Mouse (Mus musculus): ENCODE results near the gene Pop7.

Pop7 gene

DNA sequence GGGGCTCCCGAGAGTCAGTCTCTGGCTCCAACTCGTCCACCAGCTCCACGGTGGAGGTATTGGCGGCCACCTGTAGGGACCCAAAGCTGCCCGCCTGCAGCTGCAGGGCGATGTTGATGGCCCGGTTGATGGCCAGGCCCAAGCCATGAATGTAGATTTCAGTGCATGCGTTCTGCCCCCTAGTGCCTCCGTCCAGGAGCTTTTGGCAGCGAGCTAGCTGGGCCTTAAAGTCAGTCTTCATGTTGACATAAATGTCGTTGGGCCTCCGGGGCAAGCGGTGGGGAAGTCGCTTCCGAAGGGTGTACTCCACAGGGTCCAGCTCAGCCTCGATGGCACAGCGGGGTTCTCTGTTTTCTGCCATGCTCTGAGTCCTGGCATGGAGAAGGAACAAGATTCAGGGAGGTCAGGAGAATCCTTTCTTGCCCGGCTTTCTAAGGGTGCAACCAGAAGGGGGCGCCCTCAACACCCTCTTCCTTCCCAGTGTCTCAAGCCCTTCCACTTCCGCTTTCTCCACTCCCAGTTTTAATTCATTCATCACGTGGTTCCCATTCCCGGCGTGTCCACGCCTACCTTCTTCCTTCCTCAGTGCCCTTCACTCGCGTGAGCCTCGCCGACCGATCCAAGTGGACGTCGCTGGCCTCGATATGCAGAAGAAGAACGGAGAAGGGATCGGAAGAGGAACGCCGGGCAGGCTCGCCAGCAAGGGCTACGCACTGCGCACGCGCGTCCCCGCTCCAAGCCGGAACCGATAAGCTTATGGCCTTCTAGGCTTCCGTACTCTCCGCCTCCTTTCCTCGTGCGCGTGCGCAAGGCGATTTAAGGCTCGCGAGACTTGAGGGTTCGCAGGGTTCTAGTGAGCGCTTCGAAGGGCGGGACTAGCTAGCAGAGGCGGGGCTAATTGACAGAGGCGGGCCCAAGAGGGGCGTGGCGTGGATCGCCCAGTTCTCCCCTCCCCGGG, at the start of gene Pop7:
Gene Pop7 (minus strand): TSS at position 810 of the 958 bp plus-strand sequence.
- peak; percentile 100 for DNase-seq

DNA sequence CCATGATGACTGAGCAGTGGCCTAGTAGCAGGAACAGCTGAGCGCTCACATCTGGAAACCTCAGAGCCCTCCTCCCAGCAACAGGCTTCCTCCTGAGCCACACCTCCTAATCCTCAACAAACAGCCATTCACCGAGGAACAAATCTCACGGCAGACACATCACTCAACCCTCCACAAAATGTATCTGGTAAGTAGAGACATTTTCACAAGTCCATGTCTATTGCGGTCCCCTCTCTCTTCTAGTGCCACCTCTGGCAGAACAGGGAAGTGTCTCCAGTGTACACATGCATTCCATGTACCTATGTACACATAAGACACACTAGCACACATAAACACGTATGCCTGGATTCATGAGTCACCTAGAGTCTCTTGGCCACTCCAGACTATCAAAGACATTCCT, 48.8 kb upstream of the Pop7 start:
- DNase-seq: peak in 1 of 2 experiments; percentile 24

GRCm38 (mm10) chr5:137549840-137550239, 47.5 kb upstream of the Pop7 start:
- DNase-seq: no peak

GRCm38 (mm10) chr5:137545596-137545995, 43.3 kb upstream of the Pop7 start:
- DNase-seq: no peak

- no peak for DNase-seq
Observed at GRCm38 (mm10) chr5:137544926-137545325, 42.6 kb upstream of the Pop7 start.

GRCm38 (mm10) chr5:137541768-137542540, 39.6 kb upstream of the Pop7 start:
- no peak for DNase-seq

DNA sequence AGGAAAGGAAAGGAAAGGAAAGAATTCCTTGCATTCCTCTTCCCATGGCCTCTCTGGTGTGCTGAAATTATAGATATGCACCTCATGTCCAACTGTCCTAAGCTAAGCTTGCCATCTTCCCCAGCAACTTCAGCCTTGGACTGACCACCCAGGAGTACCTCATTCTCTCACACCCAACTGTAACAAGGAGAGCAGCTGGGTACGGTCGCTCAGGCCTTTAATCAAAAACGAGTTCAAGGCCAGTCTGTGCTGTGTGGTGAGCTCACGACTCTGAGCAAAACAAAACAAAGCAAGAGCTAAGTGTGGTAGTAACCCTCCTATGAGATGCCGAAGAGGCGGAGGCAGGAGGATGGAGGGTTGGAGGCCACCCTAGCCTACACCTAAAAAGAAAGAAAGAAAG, 38.7 kb upstream of the Pop7 start:
- DNase-seq: no peak

DNA sequence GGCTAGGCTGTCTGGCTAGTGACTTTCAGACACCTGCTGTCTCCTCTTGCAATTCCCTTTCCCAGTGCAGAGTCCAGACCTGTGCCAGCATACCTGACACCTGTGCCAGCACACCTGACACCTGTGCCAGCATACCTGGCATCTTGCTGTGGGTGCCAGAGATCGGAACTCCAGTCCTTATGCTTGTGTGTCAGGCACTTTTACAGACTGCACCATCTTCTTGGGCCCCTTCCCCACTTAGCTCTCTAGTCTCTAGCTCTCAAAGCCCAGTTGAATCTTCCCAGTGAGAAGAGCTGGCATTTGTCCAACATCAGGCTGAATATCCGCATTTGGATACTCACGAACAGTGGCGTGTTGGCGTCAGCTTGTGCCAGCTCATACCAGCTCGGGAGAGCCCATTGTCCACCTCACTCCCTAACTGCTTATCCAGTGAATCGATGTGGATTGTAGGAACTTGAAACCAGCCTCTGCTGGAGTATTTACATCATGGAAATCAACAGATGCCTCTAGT, 37.0 kb upstream of the Pop7 start:
- DNase-seq: no peak

DNA sequence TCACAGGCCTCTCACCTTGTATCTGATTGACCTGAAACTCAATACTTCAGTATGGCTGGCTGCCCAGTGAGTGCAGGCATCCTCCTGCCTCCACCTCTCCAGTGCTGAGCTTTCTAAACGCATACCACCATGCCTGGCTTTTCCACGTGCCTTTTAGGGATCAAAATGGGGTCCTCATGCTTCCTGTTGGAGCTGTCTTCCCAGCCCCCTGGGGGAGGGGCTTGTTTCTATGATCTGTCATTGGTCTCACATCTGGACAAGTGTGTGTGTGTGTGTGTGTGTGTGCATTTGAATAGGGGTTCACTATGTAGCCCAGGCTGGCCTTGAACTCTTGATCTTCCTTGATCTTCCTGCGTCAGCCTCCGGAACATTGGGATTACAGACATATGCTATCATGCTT, 35.1 kb upstream of the Pop7 start:
- DNase-seq: no peak

DNA sequence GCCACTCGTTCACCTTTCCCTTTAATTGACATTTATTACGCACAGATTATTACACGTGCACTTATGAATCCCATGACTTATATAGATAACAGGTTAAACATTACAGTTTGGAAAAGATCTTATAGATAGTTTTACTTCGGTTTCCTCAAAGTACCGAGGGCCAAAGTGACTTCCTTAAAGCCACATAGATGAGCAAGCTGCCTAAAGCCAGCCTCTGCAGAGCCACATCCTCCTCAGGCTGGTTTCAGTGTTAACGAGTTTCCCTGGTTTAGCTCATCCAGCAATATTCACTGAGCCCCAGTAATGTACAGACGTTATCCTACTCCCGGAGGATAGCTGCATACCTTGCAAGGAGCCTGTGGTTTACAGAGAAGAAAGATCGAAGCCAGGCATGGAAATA, 33.0 kb upstream of the Pop7 start:
- no peak for DNase-seq

GRCm38 (mm10) chr5:137534762-137535161, 32.4 kb upstream of the Pop7 start:
- peak in 1 of 2 experiments; percentile 57 for DNase-seq

- peak; percentile 99 for DNase-seq
Observed at GRCm38 (mm10) chr5:137533117-137533827, 31.0 kb upstream of the Pop7 start, which contains the start of the genes Epo and Gnb2. Gene Epo, minus strand, starts transcription at chr5:137533242. Gene Gnb2, minus strand, starts transcription at chr5:137533510.

DNA sequence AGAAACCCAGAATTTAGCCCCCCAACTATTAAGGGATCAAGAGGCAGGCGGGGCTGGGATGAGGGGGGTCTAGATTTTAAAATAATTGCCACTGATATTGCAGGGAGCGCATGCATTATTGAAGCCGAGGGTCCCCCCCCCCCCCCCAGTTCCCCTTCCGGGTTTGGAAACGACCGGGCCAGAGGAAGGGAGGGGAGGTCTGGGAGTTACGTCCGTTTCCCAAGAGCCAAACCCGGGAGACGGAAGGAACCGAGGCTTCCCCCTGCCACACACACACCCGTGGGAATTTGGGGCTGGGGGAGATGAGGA, 30.4 kb upstream of the Pop7 start:
- DNase-seq: no peak

GRCm38 (mm10) chr5:137532131-137532807, 30.0 kb upstream of the Pop7 start:
- peak; percentile 47 to 50 for DNase-seq

DNA sequence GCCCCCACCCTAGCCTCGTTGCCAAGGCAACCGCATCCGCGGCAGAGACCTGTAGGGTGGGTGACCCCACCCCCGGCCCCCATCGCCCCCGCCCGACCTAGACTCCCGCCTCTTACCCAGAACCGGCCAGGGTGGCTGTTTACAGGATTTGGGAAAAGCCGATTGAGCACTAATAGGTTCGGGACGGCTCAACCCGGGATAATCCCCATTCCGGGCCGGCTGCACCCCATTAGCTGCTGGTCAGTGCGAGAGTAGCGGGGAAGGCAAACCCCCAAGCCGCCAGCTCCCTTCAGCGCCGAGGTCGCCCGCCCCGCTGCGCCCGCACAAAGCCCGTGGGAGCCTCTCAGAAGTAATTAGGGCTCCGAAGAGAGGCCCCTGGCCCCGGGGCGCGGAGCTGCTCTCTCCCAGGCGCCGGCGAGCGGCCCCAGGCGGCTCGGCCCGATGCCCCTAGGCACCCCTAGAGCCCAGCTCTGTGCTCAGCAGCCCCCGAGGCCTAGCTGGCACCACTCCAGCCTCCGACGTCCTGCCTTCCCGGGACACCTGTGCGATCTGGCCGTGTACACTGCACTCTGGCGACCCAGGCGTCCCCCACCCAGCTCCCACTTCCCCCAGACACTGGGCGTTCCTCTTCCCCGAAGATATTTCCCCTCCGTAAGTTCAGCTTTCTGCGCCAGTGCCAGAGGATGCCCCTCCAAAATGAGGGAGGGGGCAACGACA, 29.3 kb upstream of the Pop7 start:
- peak; percentile 70 to 82 for DNase-seq

DNA sequence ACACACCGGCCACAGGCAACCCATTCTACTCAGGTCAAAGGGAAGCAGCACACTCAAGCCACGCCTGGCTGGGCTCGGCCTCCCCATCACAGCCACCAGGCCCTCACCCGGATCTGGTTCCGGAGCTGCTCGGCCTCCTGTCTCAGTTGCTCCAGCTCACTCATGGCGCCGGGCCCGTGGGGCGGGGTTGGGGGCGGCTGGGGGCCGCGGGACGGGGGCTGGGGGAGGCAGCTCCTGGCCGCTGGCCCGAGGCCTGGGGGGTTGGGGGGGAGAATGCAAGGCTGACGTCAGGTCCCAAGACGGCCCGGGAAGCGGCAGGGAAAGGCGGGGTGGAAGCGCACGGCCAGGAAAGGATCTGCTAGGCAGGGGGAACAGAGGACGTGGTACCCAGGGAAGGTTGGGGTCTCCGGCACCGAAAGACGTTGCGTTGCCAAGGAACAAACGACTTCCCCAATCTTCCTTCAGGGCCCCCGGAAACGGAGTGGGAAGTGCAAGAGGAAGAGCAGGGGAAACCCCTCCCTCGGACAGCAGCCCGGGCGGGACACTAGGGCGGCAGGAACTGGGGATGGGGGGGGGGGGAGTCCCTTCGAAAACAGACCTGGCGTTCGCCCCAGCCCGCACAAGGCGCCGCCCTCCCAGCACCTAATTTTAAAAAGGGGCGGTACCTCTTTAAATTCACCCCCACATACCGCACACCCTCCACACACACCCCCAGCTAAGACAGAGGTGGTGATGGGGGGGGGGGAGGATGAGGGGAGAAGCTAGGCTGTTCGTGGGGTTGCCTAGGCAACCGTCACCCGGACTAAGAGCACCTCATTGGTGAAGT, 28.5 kb upstream of the Pop7 start:
- DNase-seq: peak; percentile 79 to 86

GRCm38 (mm10) chr5:137530075-137530474, 27.8 kb upstream of the Pop7 start:
- DNase-seq: peak in 1 of 2 experiments; percentile 23

DNA sequence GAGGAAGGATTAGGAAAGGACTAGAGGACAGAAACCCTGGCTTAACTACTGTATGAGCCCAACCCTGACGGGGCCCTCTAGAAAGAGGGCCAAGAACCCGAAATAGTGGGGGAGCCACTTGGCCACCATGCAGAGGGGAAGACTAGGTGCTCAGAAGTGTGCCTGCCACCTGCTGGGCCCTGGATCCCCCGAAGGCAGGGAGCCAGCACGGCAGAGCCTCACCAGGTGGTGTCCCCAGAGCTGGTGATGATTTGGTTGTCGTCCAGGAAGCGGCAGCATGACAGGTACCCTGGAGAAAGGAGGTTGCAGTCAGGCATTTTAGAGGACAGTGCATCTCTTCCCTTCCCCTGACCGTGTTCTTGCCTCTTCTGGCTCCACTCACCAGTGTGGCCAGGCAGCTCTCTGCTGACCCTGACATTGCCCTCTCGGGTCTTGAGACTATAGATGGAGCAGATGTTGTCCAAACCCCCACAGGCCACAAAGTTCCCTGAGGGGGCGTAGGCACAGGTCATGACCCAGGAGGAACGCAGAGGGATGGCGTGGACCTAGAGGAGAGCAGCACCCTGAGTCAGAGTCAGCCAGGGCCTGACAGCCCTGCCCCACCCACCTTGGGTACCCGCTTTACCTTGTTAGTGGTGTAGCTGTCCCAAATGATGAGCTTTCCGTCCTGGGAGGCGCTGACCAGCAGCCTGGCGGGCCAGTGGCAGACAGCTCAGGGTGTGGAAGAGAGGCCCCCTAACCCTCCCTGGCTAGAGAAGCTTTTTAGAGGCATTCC, 27.1 kb upstream of the Pop7 start:
- DNase-seq: no peak

DNA sequence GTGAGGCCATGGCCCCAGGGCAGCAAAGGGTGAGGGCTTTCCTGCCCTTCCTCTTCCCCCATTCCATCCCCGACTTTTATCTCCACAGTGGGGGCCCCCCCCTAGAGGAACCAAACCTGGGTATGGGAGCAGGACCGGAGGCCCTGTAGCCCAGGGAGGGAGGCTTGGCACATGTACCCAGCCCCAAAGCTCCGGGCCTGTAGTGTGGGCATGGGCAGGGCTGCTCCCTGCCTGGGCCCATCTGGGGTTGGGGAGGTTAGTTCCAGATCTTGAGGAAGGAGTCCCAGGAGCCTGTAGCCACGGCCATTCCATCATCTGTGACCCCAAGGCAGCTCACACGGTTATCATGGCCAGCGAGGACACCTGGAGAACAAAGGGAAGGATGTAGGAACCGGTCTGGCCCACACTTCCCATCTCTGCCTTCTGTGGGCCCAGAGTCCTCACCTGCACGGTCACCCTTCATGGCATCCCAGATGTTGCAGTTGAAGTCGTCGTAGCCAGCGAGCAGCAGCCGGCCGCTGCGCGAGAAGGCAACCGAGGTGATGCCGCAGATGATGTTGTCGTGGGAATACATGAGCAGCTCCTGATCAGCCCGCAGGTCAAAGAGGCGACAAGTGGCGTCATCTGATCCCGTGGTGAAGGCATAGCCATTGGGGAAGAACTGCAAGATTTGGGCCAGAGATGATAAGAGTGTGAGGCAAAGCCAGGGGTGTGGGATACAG, 26.1 kb upstream of the Pop7 start:
- no peak for DNase-seq

All from lung, postnatal 4 days (tissue).